Mouse (Mus musculus): ENCODE measurements around the gene Olfr1385.
A peak's percentile ranks its signal among the peaks of the same experiment; 100 is the strongest.
"Not testable (repeated sequence)": the region's sequence is repeated elsewhere in the genome, so short reads cannot be mapped to it uniquely, and the experiment has no call there.

Olfr1385 gene

GRCm38 (mm10) chr11:49488770-49489169 is at the start of gene Olfr1385:
Gene Olfr1385, plus strand, starts transcription at chr11:49489070.
- DNase-seq (ENCODE audit: inconsistent age in 2 of 2, low spot score in 1 of 2): not testable (repeated sequence)

GRCm38 (mm10) chr11:49455043-49455442 is 33.8 kb upstream of the Olfr1385 start, which contains the start of gene Olfr1387:
Gene Olfr1387, plus strand, starts transcription at chr11:49455343.
- DNase-seq (ENCODE audit: inconsistent age in 2 of 2, low spot score in 1 of 2): no peak

DNA sequence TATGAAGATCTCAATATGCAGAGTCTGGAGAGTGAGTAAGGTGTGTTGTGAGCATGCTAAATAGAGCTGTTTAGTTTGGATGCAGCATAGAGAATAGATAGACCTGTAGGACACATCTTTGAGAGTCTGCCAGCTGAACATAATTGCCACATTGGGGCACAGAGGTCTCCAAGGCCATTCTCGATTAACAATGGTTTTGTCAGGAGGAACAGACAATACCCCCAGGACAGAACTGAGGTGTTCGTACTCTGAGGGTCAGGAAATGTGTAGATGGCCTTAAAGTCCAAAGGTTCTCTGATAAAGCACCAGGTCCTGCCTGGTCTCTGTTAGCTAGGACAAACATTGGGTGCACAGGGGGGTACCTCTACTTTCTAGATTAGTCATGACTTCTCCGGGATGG is 24.1 kb upstream of the Olfr1385 start, which contains the start of gene Olfr1386:
Olfr1386 (plus strand) TSS at position 301 of the 400 bp plus-strand sequence.
- DNase-seq (ENCODE audit: inconsistent age in 2 of 2, low spot score in 1 of 2): not testable (repeated sequence)

DNA sequence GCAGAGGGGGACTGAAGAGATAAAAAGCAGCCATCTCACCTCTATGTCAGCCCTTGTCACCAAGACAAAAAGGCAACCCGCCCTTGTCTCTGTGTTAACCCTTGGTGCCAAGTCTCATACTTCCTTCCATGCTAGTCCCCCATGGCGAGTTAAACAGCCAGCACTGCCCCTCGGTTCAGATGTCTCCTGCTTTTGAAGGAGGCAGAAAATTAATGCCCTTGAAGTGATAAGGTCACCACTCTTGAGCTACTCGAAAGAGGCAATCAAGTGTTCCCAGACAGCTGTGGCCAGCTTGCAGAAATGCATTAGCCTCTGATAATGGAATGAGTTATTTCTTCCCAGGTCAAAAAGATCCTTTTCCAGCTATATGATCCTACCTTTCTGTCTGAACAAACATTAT is 2.9 kb upstream of the Olfr1385 start:
- no peak for DNase-seq (ENCODE audit: inconsistent age in 2 of 2, low spot score in 1 of 2)

DNA sequence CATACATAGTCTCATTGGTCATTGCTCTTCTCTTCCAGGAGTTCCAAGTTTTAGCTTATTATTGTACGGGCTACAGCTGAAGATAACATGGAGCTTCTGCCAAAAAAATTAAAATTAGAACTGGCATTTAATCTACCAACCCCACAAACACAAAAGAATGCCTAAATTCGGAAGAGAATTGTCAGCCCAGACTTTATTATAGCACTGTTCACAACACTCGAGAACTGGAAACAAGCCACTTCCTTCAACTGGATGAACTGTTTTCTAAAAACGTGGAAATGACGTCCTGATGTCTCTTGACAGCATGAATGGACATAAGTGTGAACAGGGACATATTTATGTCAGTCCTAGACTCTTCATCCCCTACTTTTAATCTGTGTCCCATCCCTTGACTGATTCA is 29.2 kb downstream of the Olfr1385 start:
- DNase-seq (ENCODE audit: inconsistent age in 2 of 2, low spot score in 1 of 2): no peak

GRCm38 (mm10) chr11:49519348-49519747 is 30.5 kb downstream of the Olfr1385 start, which contains the start of gene Olfr1383:
Gene Olfr1383, plus strand, starts transcription at chr11:49519648.
- DNase-seq (ENCODE audit: inconsistent age in 2 of 2, low spot score in 1 of 2): no peak

- DNase-seq (ENCODE audit: inconsistent age in 2 of 2, low spot score in 1 of 2): no peak
Observed at GRCm38 (mm10) chr11:49527947-49528346, 39.1 kb downstream of the Olfr1385 start, which contains the start of gene Olfr1382. Gene Olfr1382, plus strand, starts transcription at chr11:49528247.

- no peak for DNase-seq (ENCODE audit: inconsistent age in 2 of 2, low spot score in 1 of 2)
Observed at GRCm38 (mm10) chr11:49532761-49533160, 43.9 kb downstream of the Olfr1385 start.

DNA sequence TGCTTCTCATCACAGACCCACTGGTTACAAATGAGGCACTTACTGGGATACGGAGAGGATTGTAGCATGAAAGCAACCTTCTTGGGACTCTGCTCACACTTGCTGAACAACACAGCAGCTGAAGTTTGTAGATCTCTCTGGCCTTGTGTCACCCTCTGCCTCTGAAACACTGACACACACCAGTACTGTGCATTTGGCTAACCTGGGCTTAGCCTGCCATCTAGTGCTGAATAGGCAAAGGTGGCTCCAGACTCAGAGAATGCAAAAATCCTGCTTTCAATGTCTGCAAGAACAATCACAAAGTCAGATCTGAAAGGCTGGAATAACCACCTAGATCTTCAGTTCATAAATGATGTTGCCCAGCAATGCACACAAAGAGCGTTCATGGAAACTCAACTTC is 47.8 kb downstream of the Olfr1385 start:
- peak in 1 of 2 experiments; percentile 42 for DNase-seq (ENCODE audit: inconsistent age in 2 of 2, low spot score in 1 of 2)

DNA sequence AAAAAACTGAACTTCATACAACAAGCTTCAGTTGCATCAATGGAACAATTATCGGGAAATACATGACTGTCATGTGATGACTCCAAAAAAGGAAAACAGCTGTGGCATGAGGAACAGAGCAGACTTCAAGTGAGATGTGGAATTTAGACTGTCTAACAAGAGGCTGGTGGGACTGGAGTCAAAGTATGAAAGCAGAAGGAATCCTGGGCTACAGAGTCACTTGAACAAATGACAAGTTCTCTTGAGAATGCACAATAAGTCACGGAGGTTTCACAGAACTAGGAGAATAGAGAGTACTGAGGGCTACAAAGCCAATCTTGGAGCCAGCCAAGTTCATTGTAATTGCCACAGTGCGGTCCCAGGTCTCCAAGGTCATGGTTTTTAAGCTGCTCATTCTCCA is 54.3 kb downstream of the Olfr1385 start, which contains the start of gene Olfr1381:
Olfr1381 (plus strand) TSS at position 301 of the 400 bp plus-strand sequence.
- DNase-seq (ENCODE audit: inconsistent age in 2 of 2, low spot score in 1 of 2): not testable (repeated sequence)
